Mouse (Mus musculus): ENCODE data around the gene Olfr781.
"Not testable (repeated sequence)": the region's sequence is repeated elsewhere in the genome, so short reads cannot be mapped to it uniquely, and the experiment has no call there.

The Olfr781 gene

GRCm38 (mm10) chr10:129328554-129328953 lies at the start of gene Olfr781:
TSS of gene Olfr781 (plus strand) at chr10:129328854.
- no peak for DNase-seq (ENCODE audit: low read depth)

GRCm38 (mm10) chr10:129312973-129313372 lies 15.7 kb upstream of the Olfr781 start:
- DNase-seq (ENCODE audit: low read depth), result not testable (repeated sequence)

DNA sequence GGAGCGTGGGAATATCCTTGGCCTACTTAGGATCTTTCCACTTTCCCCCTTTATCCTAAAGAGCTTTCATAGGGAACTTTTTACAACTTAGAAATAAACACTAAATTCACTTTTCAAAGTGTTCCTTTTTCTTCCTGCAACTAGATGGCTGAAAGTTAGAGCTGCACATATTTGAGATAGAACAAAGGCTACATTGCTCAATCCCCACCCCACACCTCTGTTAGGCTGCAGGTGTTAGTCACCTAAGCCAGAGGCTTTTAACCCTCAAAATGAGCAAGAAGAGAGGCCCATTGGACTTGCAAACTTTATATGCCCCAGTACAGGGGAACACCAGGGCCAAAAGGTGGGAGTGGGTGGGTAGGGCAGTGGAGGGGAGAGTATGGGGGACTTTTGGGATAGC lies 15.1 kb upstream of the Olfr781 start:
- not testable (repeated sequence) for DNase-seq (ENCODE audit: low read depth)

DNA sequence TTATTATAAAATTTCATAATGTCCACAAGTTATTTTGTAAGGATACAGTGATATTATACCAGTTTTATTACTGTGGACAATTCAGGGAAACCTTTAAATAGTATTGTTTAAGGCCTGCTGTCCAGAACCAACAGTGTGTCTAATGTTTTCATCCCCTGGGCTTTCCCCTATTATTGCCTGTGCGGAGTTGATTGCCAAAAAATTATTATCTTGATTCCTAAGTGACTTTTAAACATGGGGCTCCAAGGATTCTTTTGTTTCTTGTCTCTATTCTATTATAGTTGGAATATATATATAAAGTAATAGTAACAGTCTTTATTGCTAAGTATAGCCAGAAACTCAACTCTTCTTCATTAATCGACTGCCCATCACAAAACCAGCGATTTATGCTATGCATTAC lies 10.8 kb upstream of the Olfr781 start, which contains the start of gene Olfr780:
TSS of gene Olfr780 (plus strand) at position 301 of the 400 bp plus-strand sequence.
- DNase-seq (ENCODE audit: low read depth), result no peak

- DNase-seq (ENCODE audit: low read depth), result no peak
Observed at GRCm38 (mm10) chr10:129348550-129348949, 19.9 kb downstream of the Olfr781 start, which contains the start of gene Olfr782. TSS of gene Olfr782 (plus strand) at chr10:129348850.

DNA sequence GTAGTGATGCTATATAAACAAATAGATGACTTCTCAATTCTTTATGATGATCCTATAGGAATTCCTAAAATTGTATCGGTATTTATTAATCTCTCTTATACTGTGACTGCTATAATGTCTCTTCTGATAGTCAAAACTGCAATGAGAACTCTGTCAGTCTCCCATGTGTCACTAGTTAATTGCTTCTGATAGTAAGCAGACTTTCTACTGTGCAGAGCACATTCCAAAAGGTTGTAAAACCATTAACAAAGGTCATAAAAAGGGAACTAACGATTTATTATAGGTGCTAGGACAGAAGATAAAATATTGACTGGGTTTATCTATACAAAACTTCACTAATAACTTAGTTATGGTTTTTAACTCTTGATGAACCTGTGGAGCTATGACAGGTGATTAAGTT lies 23.8 kb downstream of the Olfr781 start:
- DNase-seq (ENCODE audit: low read depth), result not testable (repeated sequence)

DNA sequence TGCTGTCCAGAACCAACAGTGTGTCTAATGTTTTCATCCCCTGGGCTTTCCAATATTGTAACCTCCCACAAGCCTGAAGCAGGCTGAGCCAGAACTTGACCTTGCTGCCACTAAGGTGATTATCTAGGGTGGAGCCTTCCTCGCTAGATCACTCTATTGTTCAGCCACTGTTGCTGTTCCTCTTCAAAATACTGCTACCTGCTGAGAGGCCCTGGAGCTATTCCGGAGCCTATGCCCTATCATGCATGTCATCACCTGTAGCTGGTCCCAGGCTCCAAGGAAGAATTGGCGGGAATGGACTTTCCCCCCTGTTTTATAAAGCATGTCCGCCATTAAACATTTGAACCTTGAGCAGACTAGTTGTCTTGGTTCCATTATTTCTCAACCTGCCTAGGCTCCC lies 27.8 kb downstream of the Olfr781 start:
- DNase-seq (ENCODE audit: low read depth), result not testable (repeated sequence)

- no peak for DNase-seq (ENCODE audit: low read depth)
Observed at GRCm38 (mm10) chr10:129357307-129357706, 28.7 kb downstream of the Olfr781 start.

GRCm38 (mm10) chr10:129374051-129374450 lies 45.4 kb downstream of the Olfr781 start:
- DNase-seq (ENCODE audit: low read depth), result not testable (repeated sequence)

All from c-Kit-positive CD71-positive TER-119-negative erythroid progenitor cells, embryonic 14.5 days (primary cell).